In genomic region chr5:139794938-139795337, GRCm38 (mm10) we compare ENCODE assay signal across 10 mouse cellular contexts. TPM values are rescaled to one million over a fixed set of nuclear protein-coding genes. Genes with fewer than 3 reads are reported as not detected.
DNase-seq lines count a peak whose midpoint lies in the region; ATAC-seq and TF ChIP-seq lines count a peak whose summit lies in the region.
"Had no signal": no experiment of that assay in that cellular context is flagged by ENCODE, and none has a peak within 500 bp of the region (broad histone marks: within the 10 kb centered on the region; RNA-seq: fewer than 3 reads in every experiment).

No protein-coding gene starts in this region.

- no peak overlapping the region for H3K9ac ChIP-seq in forebrain, embryonic 16.5 days (replicated peaks; ENCODE audit: low read depth, low read length)
- H3K9ac ChIP-seq in forebrain, embryonic 14.5 days (ENCODE audit: low read length), result no peak overlapping the region
- H3K9ac ChIP-seq: embryonic facial prominence, embryonic 12.5 days; midbrain, embryonic 12.5 days had no signal

- H3K4me1 ChIP-seq in G1E (ENCODE audit: insufficient read depth, low read depth, low read length), result peaks cover 86% of the 10 kb centered on the region
- H3K4me1 ChIP-seq in lung, adult 2 months (ENCODE audit: control insufficient read depth, insufficient read depth, low read length), result peaks cover 55% of the 10 kb centered on the region
- H3K4me1 ChIP-seq in thymus, adult 2 months (replicated peaks; ENCODE audit: control insufficient read depth, insufficient read depth, low read length), result peaks cover 53% of the 10 kb centered on the region
- H3K4me1 ChIP-seq in forebrain, embryonic 16.5 days (replicated peaks; ENCODE audit: control insufficient read depth, insufficient read depth, low read length), result peaks cover 56% of the 10 kb centered on the region
- peaks cover 47% of the 10 kb centered on the region for H3K4me1 ChIP-seq in forebrain, embryonic 14.5 days (ENCODE audit: control insufficient read depth, insufficient read depth, low read length)

- no peaks in the 10 kb centered on the region for H3K9me3 ChIP-seq in G1E (replicated peaks)
- H3K9me3 ChIP-seq in forebrain, embryonic 16.5 days (ENCODE audit: control insufficient read depth, low read length), result no peaks in the 10 kb centered on the region
- no peaks in the 10 kb centered on the region for H3K9me3 ChIP-seq in forebrain, embryonic 14.5 days (replicated peaks; ENCODE audit: control insufficient read depth, low read length)
- H3K9me3 ChIP-seq: embryonic facial prominence, embryonic 12.5 days; midbrain, embryonic 12.5 days had no signal

- H3K27ac ChIP-seq in thymus, adult 2 months (ENCODE audit: control insufficient read depth, insufficient read depth, low read length), result no peak overlapping the region
- H3K27ac ChIP-seq in forebrain, embryonic 16.5 days (ENCODE audit: low read length), result no peak overlapping the region
- H3K27ac ChIP-seq in forebrain, embryonic 14.5 days (ENCODE audit: low read depth, low read length), result no peak overlapping the region
- H3K27ac ChIP-seq: embryonic facial prominence, embryonic 12.5 days; midbrain, embryonic 12.5 days had no signal

- TF ChIP-seq CTCF in G1E (IDR thresholded peaks at IDR 0.05; ENCODE audit: low read depth, low read length), result no peak
- TF ChIP-seq CTCF in lung, adult 2 months (IDR thresholded peaks at IDR 0.05; ENCODE audit: insufficient read depth, low read length), result no peak
- no peak for TF ChIP-seq CTCF in thymus, adult 2 months (IDR thresholded peaks at IDR 0.05; ENCODE audit: borderline replicate concordance, control insufficient read depth, extremely low read depth, insufficient read depth, low read length, poor library complexity)

- H3K27me3 ChIP-seq in G1E (ENCODE audit: insufficient read depth, low read length), result no peaks in the 10 kb centered on the region
- no peaks in the 10 kb centered on the region for H3K27me3 ChIP-seq in thymus, adult 2 months (ENCODE audit: control insufficient read depth, insufficient read depth, low read length)
- no peaks in the 10 kb centered on the region for H3K27me3 ChIP-seq in forebrain, embryonic 16.5 days (replicated peaks; ENCODE audit: control insufficient read depth, insufficient read depth, low read length)
- no peaks in the 10 kb centered on the region for H3K27me3 ChIP-seq in forebrain, embryonic 14.5 days (replicated peaks; ENCODE audit: control insufficient read depth, insufficient read depth, low read length)

- peak overlapping the region; percentile 58; the same call in 1 of the 2 replicates for H3K4me3 ChIP-seq in G1E (ENCODE audit: low read depth, low read length)
- H3K4me3 ChIP-seq in lung, adult 2 months (replicated peaks; ENCODE audit: extremely low read depth, low read depth, low read length), result peak overlapping the region; percentile 32
- no peak overlapping the region for H3K4me3 ChIP-seq in thymus, adult 2 months (ENCODE audit: control insufficient read depth, insufficient read depth, low read length)
- H3K4me3 ChIP-seq in forebrain, embryonic 16.5 days (replicated peaks; ENCODE audit: low read length), result no peak overlapping the region
- H3K4me3 ChIP-seq in forebrain, embryonic 14.5 days (ENCODE audit: low read depth, low read length), result no peak overlapping the region
- H3K4me3 ChIP-seq: embryonic facial prominence, embryonic 12.5 days; midbrain, embryonic 12.5 days had no signal

- no peak overlapping the region for H3K4me2 ChIP-seq in forebrain, embryonic 16.5 days (ENCODE audit: low read length)
- no peak overlapping the region for H3K4me2 ChIP-seq in forebrain, embryonic 14.5 days (ENCODE audit: low read length)
- H3K4me2 ChIP-seq: embryonic facial prominence, embryonic 12.5 days; midbrain, embryonic 12.5 days had no signal

- H3K36me3 ChIP-seq in G1E (replicated peaks), result peaks cover 74% of the 10 kb centered on the region
- H3K36me3 ChIP-seq in thymus, adult 2 months (ENCODE audit: control insufficient read depth, insufficient read depth, low read length), result peaks cover 7% of the 10 kb centered on the region
- H3K36me3 ChIP-seq in forebrain, embryonic 16.5 days (ENCODE audit: control insufficient read depth, insufficient read depth), result no peaks in the 10 kb centered on the region
- peaks cover 8% of the 10 kb centered on the region; the same call in 1 of the 2 replicates for H3K36me3 ChIP-seq in forebrain, embryonic 14.5 days (ENCODE audit: control insufficient read depth, insufficient read depth, low read length)

- 0 out of 2 replicates have a peak, but pooled peaks have one; percentile 10 for ATAC-seq in G1E (ENCODE audit: extremely low read depth, insufficient number of reproducible peaks, low FRiP score, poor library complexity, severe bottlenecking)
- no peak for ATAC-seq in forebrain, embryonic 16.5 days
- no peak for ATAC-seq in forebrain, embryonic 14.5 days

- TF ChIP-seq POLR2A in lung, adult 2 months (IDR thresholded peaks at IDR 0.05; ENCODE audit: borderline replicate concordance, extremely low read depth, low read depth, low read length), result no peak
- TF ChIP-seq POLR2A in thymus, adult 2 months (IDR thresholded peaks at IDR 0.05; ENCODE audit: control insufficient read depth, extremely low read depth, insufficient read depth, low read length, poor library complexity), result no peak

- peak; percentile 83 to 91 for DNase-seq in adrenal gland, adult (ENCODE audit: inconsistent age in 2 of 2, low spot score in 1 of 2)
- no peak for DNase-seq in adrenal gland, postnatal 4 days (ENCODE audit: low spot score in 2 of 2)
- DNase-seq in G1E (ENCODE audit: low spot score), result no peak
- DNase-seq in heart, adult 9 months (ENCODE audit: low spot score in 2 of 2), result peak; percentile 71 to 75
- DNase-seq in lung, adult 2 months, result peak; percentile 31
- DNase-seq in thymus, adult 2 months, result no peak
- DNase-seq in forebrain, embryonic 14.5 days (ENCODE audit: low spot score), result no peak

- WGBS in lung, adult 2 months, result 19% methylated on average over 10 of the region's 10 CpGs
- WGBS in thymus, adult 2 months, result 13% methylated on average over 10 of the region's 10 CpGs
- WGBS in forebrain, embryonic 16.5 days, result 69% methylated on average over 10 of the region's 10 CpGs
- 74% methylated on average over 10 of the region's 10 CpGs for WGBS in forebrain, embryonic 14.5 days

RNA-seq across cellular contexts. Expression of gene Mafk, which starts 3.6 kb away (rescaled TPM):
- 10 to 100 TPM; 21.9 to 23.2 TPM for total RNA-seq in adrenal gland, postnatal 4 days (2021)
- total RNA-seq in G1E (2014; fragmentation: Nextera tagmentation) (6.6 and 14.6 TPM in 2 replicates), G1E (2017) (24.9 and 30.9 TPM in 2 replicates)
- polyA plus RNA-seq in G1E (2012), result 34.5 and 39.6 TPM in 2 replicates
- polyA plus RNA-seq in lung, adult 2 months (2012; rRNA removed), result 49.1 and 55.6 TPM in 2 replicates
- 43.9 and 44.2 TPM in 2 replicates for polyA plus RNA-seq in thymus, adult 2 months (2012; rRNA removed)
- polyA plus RNA-seq in forebrain, embryonic 16.5 days (2015; fragmentation: Nextera tagmentation; extraction: Ambion mirVana), result 22.6 and 23.1 TPM in 2 replicates
- 7.5 and 11.7 TPM in 2 replicates for polyA plus RNA-seq in forebrain, embryonic 14.5 days (2014; fragmentation: Nextera tagmentation; extraction: Ambion mirVana)

RNA-seq across cellular contexts. Expression of gene Ints1, which starts 19.5 kb away (rescaled TPM):
- total RNA-seq in adrenal gland, postnatal 4 days (2021), result 10 to 100 TPM; 52.8 to 65.7 TPM
- total RNA-seq in G1E (2014; fragmentation: Nextera tagmentation) (67.6 and 84.0 TPM in 2 replicates), G1E (2017) (22.1 and 25.2 TPM in 2 replicates)
- 108 and 115 TPM in 2 replicates for polyA plus RNA-seq in G1E (2012)
- 51.0 and 56.4 TPM in 2 replicates for polyA plus RNA-seq in lung, adult 2 months (2012; rRNA removed)
- polyA plus RNA-seq in thymus, adult 2 months (2012; rRNA removed), result 214 and 251 TPM in 2 replicates
- polyA plus RNA-seq in forebrain, embryonic 16.5 days (2015; fragmentation: Nextera tagmentation; extraction: Ambion mirVana), result 26.7 and 32.3 TPM in 2 replicates
- polyA plus RNA-seq in forebrain, embryonic 14.5 days (2014; fragmentation: Nextera tagmentation; extraction: Ambion mirVana), result 31.8 and 33.2 TPM in 2 replicates

RNA-seq across cellular contexts. Expression of gene Tmem184a, which starts 24.8 kb away (rescaled TPM):
- total RNA-seq in adrenal gland, postnatal 4 days (2021), result 1 to 10 TPM; 1.5 to 3.9 TPM
- total RNA-seq in G1E (2014; fragmentation: Nextera tagmentation) (2.4 and 3.4 TPM in 2 replicates), G1E (2017) (1.0 and 1.3 TPM in 2 replicates)
- polyA plus RNA-seq in G1E (2012), result 4.2 and 5.7 TPM in 2 replicates
- polyA plus RNA-seq in lung, adult 2 months (2012; rRNA removed), result 53.9 and 61.2 TPM in 2 replicates
- polyA plus RNA-seq in thymus, adult 2 months (2012; rRNA removed), result 6.1 and 7.6 TPM in 2 replicates
- polyA plus RNA-seq in forebrain, embryonic 16.5 days (2015; fragmentation: Nextera tagmentation; extraction: Ambion mirVana), result 0.11 and 0.29 TPM in 2 replicates
- not detected in 2 replicates for polyA plus RNA-seq in forebrain, embryonic 14.5 days (2014; fragmentation: Nextera tagmentation; extraction: Ambion mirVana)

RNA-seq across cellular contexts. Expression of gene Gm26938, which starts 31.3 kb away (rescaled TPM):
- not detected for total RNA-seq in adrenal gland, postnatal 4 days (2021)
- total RNA-seq in G1E (2014; fragmentation: Nextera tagmentation) (not detected in 2 replicates), G1E (2017) (not detected in 2 replicates)
- not detected in 2 replicates for polyA plus RNA-seq in G1E (2012)
- polyA plus RNA-seq in lung, adult 2 months (2012; rRNA removed), result not detected in 2 replicates
- not detected in 2 replicates for polyA plus RNA-seq in thymus, adult 2 months (2012; rRNA removed)
- not detected in 2 replicates for polyA plus RNA-seq in forebrain, embryonic 16.5 days (2015; fragmentation: Nextera tagmentation; extraction: Ambion mirVana)
- not detected in 2 replicates for polyA plus RNA-seq in forebrain, embryonic 14.5 days (2014; fragmentation: Nextera tagmentation; extraction: Ambion mirVana)
- polyA plus RNA-seq: embryonic facial prominence, embryonic 12.5 days; midbrain, embryonic 12.5 days had no signal

RNA-seq across cellular contexts. Expression of gene Psmg3, which starts 31.7 kb away (rescaled TPM):
- 10 to 100 TPM; 19.7 to 22.2 TPM for total RNA-seq in adrenal gland, postnatal 4 days (2021)
- total RNA-seq in G1E (2014; fragmentation: Nextera tagmentation) (14.0 and 17.5 TPM in 2 replicates), G1E (2017) (29.3 and 34.7 TPM in 2 replicates)
- polyA plus RNA-seq in G1E (2012), result 50.3 and 52.7 TPM in 2 replicates
- polyA plus RNA-seq in lung, adult 2 months (2012; rRNA removed), result 23.6 and 24.4 TPM in 2 replicates
- 43.9 and 51.6 TPM in 2 replicates for polyA plus RNA-seq in thymus, adult 2 months (2012; rRNA removed)
- polyA plus RNA-seq in forebrain, embryonic 16.5 days (2015; fragmentation: Nextera tagmentation; extraction: Ambion mirVana), result 75.0 and 90.0 TPM in 2 replicates
- 86.4 and 86.7 TPM in 2 replicates for polyA plus RNA-seq in forebrain, embryonic 14.5 days (2014; fragmentation: Nextera tagmentation; extraction: Ambion mirVana)

Comparison
In these comparisons a context has a peak if more than half of its experiments do, and no peak if none do; other contexts are left out.
1. DNase-seq: peak in adrenal gland, adult (2 of 2), heart, adult 9 months (2 of 2) and lung, adult 2 months (single experiment); none in adrenal gland, postnatal 4 days (0 of 2), G1E (single experiment), thymus, adult 2 months (single experiment) and forebrain, embryonic 14.5 days (single experiment).
2. H3K4me3 ChIP-seq: peak in G1E (single experiment) and lung, adult 2 months (single experiment); none in thymus, adult 2 months (single experiment), forebrain, embryonic 16.5 days (single experiment) and forebrain, embryonic 14.5 days (single experiment).